Mouse (Mus musculus) C2C12 (cell line): Measurements from ENCODE around the gene Arhgef10l. TPM values are rescaled to one million over a fixed set of nuclear protein-coding genes. Genes with fewer than 3 reads are reported as not detected.

ENCODE experiments used
- H3K27me3 ChIP-seq: one replicate; pipeline ENCODE4 v1.6.1; 2011; ENCODE audit not compliant: control insufficient read depth, insufficient read depth, insufficient read length
- H3K36me3 ChIP-seq: one replicate; pipeline ENCODE4 v1.6.1; 2011; ENCODE audit not compliant: control insufficient read depth, insufficient read depth
- H3K4me3 ChIP-seq: one replicate; pipeline ENCODE4 v1.5.1; 2011; ENCODE audit warnings: mild to moderate bottlenecking, control low read depth; ENCODE audit not compliant: poor library complexity, insufficient read depth, severe bottlenecking
- H3K79me2 ChIP-seq: one replicate; pipeline ENCODE4 v1.6.1; 2011; ENCODE audit not compliant: control insufficient read depth, insufficient read depth
- H3K79me3 ChIP-seq: one replicate; pipeline ENCODE4 v1.6.1; 2011; ENCODE audit warnings: low read depth, control low read depth
- H3ac ChIP-seq: one replicate; pipeline ENCODE3; 2011; ENCODE audit warnings: low read depth; ENCODE audit not compliant: control insufficient read depth, insufficient read length
- CEBPB ChIP-seq: IDR thresholded peaks from one replicate; pipeline ENCODE4 v1.6.1; 2011; ENCODE audit warnings: low read depth, mild to moderate bottlenecking, control low read depth, moderate library complexity
- CTCF ChIP-seq: IDR thresholded peaks from one replicate; pipeline ENCODE4 v1.5.1; 2011; ENCODE audit not compliant: control insufficient read depth, insufficient read depth, insufficient read length
- FOSL1 ChIP-seq: IDR thresholded peaks from one replicate; pipeline ENCODE4 v1.8.0; 2011; ENCODE audit warnings: mild to moderate bottlenecking, low read length; ENCODE audit not compliant: poor library complexity, insufficient read depth, severe bottlenecking
- MAX ChIP-seq: IDR thresholded peaks from one replicate; pipeline ENCODE4 v1.6.1; 2011; ENCODE audit warnings: mild to moderate bottlenecking, control low read depth
- MYOD1 ChIP-seq: IDR thresholded peaks from one replicate; pipeline ENCODE4 v1.6.1; 2011; ENCODE audit warnings: low read depth; ENCODE audit not compliant: control insufficient read depth, insufficient read length
- MYOG ChIP-seq: IDR thresholded peaks from one replicate; pipeline ENCODE4 v1.6.1; 2011; ENCODE audit not compliant: control insufficient read depth, insufficient read length; ENCODE audit errors: extremely low read depth
- USF1 ChIP-seq: IDR thresholded peaks from one replicate; pipeline ENCODE4 v1.6.1; 2011; ENCODE audit warnings: low read depth, mild to moderate bottlenecking, control low read depth, moderate library complexity
- polyA plus RNA-seq: library from polyadenylated mRNA; unstranded; fragments of >200 nt; fragmentation: generic; extraction: Trizol; gene quantifications from one replicate; pipeline ENCODE4 v1.2.1, GENCODE M21; 2012; ENCODE audit warnings: missing spikeins

Arhgef10l gene
- polyA plus RNA-seq, 1 experiment, result 27.8 TPM

GRCm38 (mm10) chr4:140617391-140618385 is 48.1 kb downstream of the Arhgef10l start:
- no peaks in the 10 kb centered on the region for H3K27me3 ChIP-seq
- no peaks in the 10 kb centered on the region for H3K79me3 ChIP-seq
- H3ac ChIP-seq, result no peak overlapping the region
- TF ChIP-seq CTCF, result peak; percentile 37
- TF ChIP-seq USF1, result peak; percentile 23
- TF ChIP-seq MAX, result peak; percentile 52
- peak; percentile 11 for TF ChIP-seq MYOD1
- TF ChIP-seq CEBPB, result no peak
- no peak for TF ChIP-seq MYOG
- no peak for TF ChIP-seq FOSL1
- no peaks in the 10 kb centered on the region for H3K36me3 ChIP-seq
- H3K4me3 ChIP-seq, result no peak overlapping the region
- H3K79me2 ChIP-seq, result no peaks in the 10 kb centered on the region

- H3K27me3 ChIP-seq, result no peaks in the 10 kb centered on the region
These were observed 48.9 kb downstream of the Arhgef10l start for GRCm38 (mm10) chr4:140616894-140617293.

GRCm38 (mm10) chr4:140616196-140616595 is 49.6 kb downstream of the Arhgef10l start:
- TF ChIP-seq MAX (no peak), MYOD1 (no peak), MYOG (no peak), CEBPB (no peak), CTCF (no peak), FOSL1 (no peak), USF1 (no peak)
- Histone ChIP-seq H3ac (no peak overlapping the region), H3K36me3 (no peaks in the 10 kb centered on the region), H3K4me3 (no peak overlapping the region), H3K27me3 (no peaks in the 10 kb centered on the region), H3K79me2 (no peaks in the 10 kb centered on the region), H3K79me3 (no peaks in the 10 kb centered on the region)

More at GRCm38 (mm10) chr4:140616894-140617293, 48.9 kb downstream of the Arhgef10l start:
- H3K79me2 ChIP-seq, result no peaks in the 10 kb centered on the region
- no peak for TF ChIP-seq MYOD1
- no peak overlapping the region for H3K4me3 ChIP-seq
- no peaks in the 10 kb centered on the region for H3K79me3 ChIP-seq
- no peak overlapping the region for H3ac ChIP-seq
- no peaks in the 10 kb centered on the region for H3K36me3 ChIP-seq

- no peaks in the 10 kb centered on the region for H3K79me3 ChIP-seq
- TF ChIP-seq MYOD1 (no peak), USF1 (no peak), MYOG (no peak), CEBPB (no peak), MAX (no peak), CTCF (no peak), FOSL1 (no peak)
- no peaks in the 10 kb centered on the region for H3K36me3 ChIP-seq
- no peaks in the 10 kb centered on the region for H3K79me2 ChIP-seq
- H3K27me3 ChIP-seq, result no peaks in the 10 kb centered on the region
- no peak overlapping the region for H3ac ChIP-seq
- H3K4me3 ChIP-seq, result no peak overlapping the region
These were observed 50.0 kb downstream of the Arhgef10l start for GRCm38 (mm10) chr4:140615771-140616170.

GRCm38 (mm10) chr4:140614553-140614952 is 51.3 kb downstream of the Arhgef10l start:
- Histone ChIP-seq H3K36me3 (no peaks in the 10 kb centered on the region), H3ac (no peak overlapping the region), H3K27me3 (no peaks in the 10 kb centered on the region), H3K4me3 (no peak overlapping the region), H3K79me2 (no peaks in the 10 kb centered on the region), H3K79me3 (no peaks in the 10 kb centered on the region)
- TF ChIP-seq MYOG, result no peak
- TF ChIP-seq MYOD1, result no peak

- H3K27me3 ChIP-seq, result no peaks in the 10 kb centered on the region
- H3ac ChIP-seq, result no peak overlapping the region
- TF ChIP-seq MYOG, result no peak
- TF ChIP-seq MAX, result no peak
- no peak for TF ChIP-seq MYOD1
- no peak for TF ChIP-seq CEBPB
- no peak for TF ChIP-seq FOSL1
- TF ChIP-seq CTCF, result no peak
- no peak for TF ChIP-seq USF1
- H3K36me3 ChIP-seq, result no peaks in the 10 kb centered on the region
- no peaks in the 10 kb centered on the region for H3K79me2 ChIP-seq
- no peak overlapping the region for H3K4me3 ChIP-seq
- H3K79me3 ChIP-seq, result no peaks in the 10 kb centered on the region
These were observed 51.7 kb downstream of the Arhgef10l start for GRCm38 (mm10) chr4:140614145-140614544.
